Mouse (Mus musculus): ENCODE results near the gene Gm49510.

GRCm38 (mm10) chr15:78947657-78948056, 48.2 kb downstream of the Gm49510 start, which contains the start of gene Triobp:
- TF ChIP-seq POLR2A (IDR thresholded peaks at IDR 0.05; ENCODE audit: borderline replicate concordance, extremely low read depth, low read depth, low read length): no peak
- TF ChIP-seq CTCF (IDR thresholded peaks at IDR 0.05; ENCODE audit: insufficient read depth, low read length): no peak

Data from lung, adult 2 months (tissue).